Mouse (Mus musculus) neural tube, embryonic 13.5 days (tissue): ENCODE measurements at regions not wholly inside any gene's neighbourhood (a gene's known extent, or its start where the extent isn't known, plus 50 kb on each side); places are given as distances from the start of the nearest gene placed in this dataset.

ENCODE experiments used
- ATAC-seq: fragments of 200-750 bp; cut with Nextera tagmentation; 2 replicates; pipeline ENCODE4 v1.8.0; 2017; ENCODE audit warnings: low read depth, mild to moderate bottlenecking, moderate TSS enrichment, moderate library complexity
- H3K27ac ChIP-seq: fragments of 300-500 bp; sonication (generic); replicated peaks from 2 replicates; pipeline ENCODE4 v1.5.1; 2015; ENCODE audit warnings: moderate library complexity, mild to moderate bottlenecking, inconsistent platforms
- H3K27me3 ChIP-seq: fragments of 300-500 bp; sonication (generic); 2 replicates; pipeline ENCODE4 v1.6.1; 2015; ENCODE audit warnings: mild to moderate bottlenecking, inconsistent platforms
- H3K36me3 ChIP-seq: fragments of 300-500 bp; sonication (generic); 2 replicates; pipeline ENCODE4 v1.6.1; 2015; ENCODE audit warnings: mild to moderate bottlenecking, inconsistent platforms
- H3K4me1 ChIP-seq: fragments of 300-500 bp; sonication (generic); replicated peaks from 2 replicates; pipeline ENCODE4 v1.6.1; 2015; ENCODE audit warnings: inconsistent platforms
- H3K4me2 ChIP-seq: fragments of 300-500 bp; sonication (generic); 2 replicates; pipeline ENCODE4 v1.6.1; 2015; ENCODE audit warnings: inconsistent platforms, mild to moderate bottlenecking, moderate library complexity
- H3K4me3 ChIP-seq: fragments of 300-500 bp; sonication (generic); 2 replicates; pipeline ENCODE4 v1.5.1; 2015; ENCODE audit warnings: mild to moderate bottlenecking, inconsistent platforms
- H3K9ac ChIP-seq: fragments of 300-500 bp; sonication (generic); 2 replicates; pipeline ENCODE4 v1.6.1; 2015; ENCODE audit warnings: moderate library complexity, mild to moderate bottlenecking, inconsistent platforms
- H3K9me3 ChIP-seq: fragments of 300-500 bp; sonication (generic); 2 replicates; pipeline ENCODE4 v1.6.1; 2016; ENCODE audit warnings: inconsistent platforms
- WGBS: fragments of 180-500 bp; shearing (Covaris S2); methylation state at CpG from one replicate; pipeline ENCODE4 v1.1.7; 2015; 5-methylcytosine and 5-hydroxymethylcytosine counted together

GRCm38 (mm10) chr8:29460119-29460518 is 2012.6 kb downstream of the Poteg start:
- ATAC-seq, result no peak
- H3K36me3 ChIP-seq, result no peaks in the 10 kb centered on the region
- no peak overlapping the region for H3K9ac ChIP-seq
- no peaks in the 10 kb centered on the region for H3K4me1 ChIP-seq
- H3K27ac ChIP-seq, result no peak overlapping the region
- no peaks in the 10 kb centered on the region for H3K9me3 ChIP-seq
- no peak overlapping the region for H3K4me2 ChIP-seq
- H3K4me3 ChIP-seq, result no peak overlapping the region
- WGBS, result 52% methylated on average over 1 of the region's 1 CpGs
- no peaks in the 10 kb centered on the region for H3K27me3 ChIP-seq

GRCm38 (mm10) chr8:29492931-29493330 is 2045.5 kb downstream of the Poteg start:
- Histone ChIP-seq H3K36me3 (no peaks in the 10 kb centered on the region), H3K4me1 (no peaks in the 10 kb centered on the region), H3K9ac (no peak overlapping the region), H3K27me3 (no peaks in the 10 kb centered on the region), H3K4me3 (no peak overlapping the region), H3K9me3 (no peaks in the 10 kb centered on the region), H3K27ac (no peak overlapping the region), H3K4me2 (no peak overlapping the region)
- 72% methylated on average over 2 of the region's 2 CpGs for WGBS
- ATAC-seq, result no peak

- 91% methylated on average over 1 of the region's 1 CpGs for WGBS
These were observed 2079.9 kb downstream of the Poteg start for GRCm38 (mm10) chr8:29527327-29527726.

GRCm38 (mm10) chr8:29531565-29531964 is 2084.1 kb downstream of the Poteg start:
- H3K27ac ChIP-seq, result no peak overlapping the region
- H3K4me2 ChIP-seq, result no peak overlapping the region
- no peaks in the 10 kb centered on the region for H3K27me3 ChIP-seq
- no peak overlapping the region for H3K9ac ChIP-seq
- ATAC-seq, result no peak
- no peaks in the 10 kb centered on the region for H3K4me1 ChIP-seq
- H3K36me3 ChIP-seq, result no peaks in the 10 kb centered on the region
- H3K4me3 ChIP-seq, result no peak overlapping the region
- 65% methylated on average over 4 of the region's 4 CpGs for whole genome bisulfite sequencing
- no peaks in the 10 kb centered on the region for H3K9me3 ChIP-seq

More at GRCm38 (mm10) chr8:29527327-29527726, 2079.9 kb downstream of the Poteg start:
- H3K4me2 ChIP-seq, result no peak overlapping the region
- no peaks in the 10 kb centered on the region for H3K4me1 ChIP-seq
- no peak overlapping the region for H3K9ac ChIP-seq
- no peak overlapping the region for H3K27ac ChIP-seq
- H3K36me3 ChIP-seq, result no peaks in the 10 kb centered on the region
- no peak overlapping the region for H3K4me3 ChIP-seq
- no peaks in the 10 kb centered on the region for H3K27me3 ChIP-seq
- no peak for ATAC-seq
- H3K9me3 ChIP-seq, result no peaks in the 10 kb centered on the region

GRCm38 (mm10) chr8:29538016-29538415 is 2090.5 kb downstream of the Poteg start:
- Histone ChIP-seq H3K9ac (no peak overlapping the region), H3K27me3 (no peaks in the 10 kb centered on the region), H3K4me3 (no peak overlapping the region), H3K27ac (no peak overlapping the region), H3K4me2 (no peak overlapping the region), H3K36me3 (no peaks in the 10 kb centered on the region), H3K9me3 (no peaks in the 10 kb centered on the region), H3K4me1 (no peaks in the 10 kb centered on the region)
- ATAC-seq, result no peak
- WGBS, result 89% methylated on average over 2 of the region's 2 CpGs

- WGBS, result 74% methylated on average over 3 of the region's 3 CpGs
- Histone ChIP-seq H3K4me3 (no peak overlapping the region), H3K4me2 (no peak overlapping the region), H3K4me1 (peaks cover 8% of the 10 kb centered on the region), H3K36me3 (no peaks in the 10 kb centered on the region), H3K27ac (no peak overlapping the region), H3K9me3 (no peaks in the 10 kb centered on the region), H3K9ac (no peak overlapping the region), H3K27me3 (no peaks in the 10 kb centered on the region)
- ATAC-seq, result no peak
These were observed 2092.4 kb downstream of the Poteg start for GRCm38 (mm10) chr8:29539856-29540255.

GRCm38 (mm10) chr8:29544142-29544541 is 2096.7 kb downstream of the Poteg start:
- WGBS, result 43% methylated on average over 5 of the region's 5 CpGs
- Histone ChIP-seq H3K36me3 (no peaks in the 10 kb centered on the region), H3K4me1 (peaks cover 8% of the 10 kb centered on the region), H3K9ac (no peak overlapping the region), H3K9me3 (no peaks in the 10 kb centered on the region), H3K27ac (no peak overlapping the region), H3K4me2 (no peak overlapping the region), H3K4me3 (no peak overlapping the region), H3K27me3 (no peaks in the 10 kb centered on the region)
- ATAC-seq, result peak; percentile 65

GRCm38 (mm10) chr8:29585671-29586070 is 2138.2 kb downstream of the Poteg start:
- Histone ChIP-seq H3K4me2 (no peak overlapping the region), H3K4me1 (no peaks in the 10 kb centered on the region), H3K27ac (no peak overlapping the region), H3K27me3 (no peaks in the 10 kb centered on the region), H3K4me3 (no peak overlapping the region), H3K9me3 (no peaks in the 10 kb centered on the region), H3K9ac (no peak overlapping the region), H3K36me3 (no peaks in the 10 kb centered on the region)
- 89% methylated on average over 6 of the region's 6 CpGs for WGBS
- ATAC-seq, result no peak

- Histone ChIP-seq H3K9ac (no peak overlapping the region), H3K4me1 (no peaks in the 10 kb centered on the region), H3K36me3 (no peaks in the 10 kb centered on the region), H3K27ac (no peak overlapping the region), H3K4me3 (no peak overlapping the region), H3K27me3 (no peaks in the 10 kb centered on the region), H3K4me2 (no peak overlapping the region), H3K9me3 (no peaks in the 10 kb centered on the region)
- no peak for ATAC-seq
- WGBS, result 75% methylated on average over 9 of the region's 9 CpGs
These were observed 2146.7 kb downstream of the Poteg start for GRCm38 (mm10) chr8:29594129-29594528.

GRCm38 (mm10) chr8:29614098-29614497 is 2166.6 kb downstream of the Poteg start:
- Histone ChIP-seq H3K4me2 (no peak overlapping the region), H3K27me3 (no peaks in the 10 kb centered on the region), H3K9me3 (no peaks in the 10 kb centered on the region), H3K27ac (no peak overlapping the region), H3K9ac (no peak overlapping the region), H3K4me3 (no peak overlapping the region), H3K36me3 (no peaks in the 10 kb centered on the region), H3K4me1 (no peaks in the 10 kb centered on the region)
- 66% methylated on average over 7 of the region's 7 CpGs for WGBS
- no peak for ATAC-seq

- 73% methylated on average over 3 of the region's 3 CpGs for WGBS
- Histone ChIP-seq H3K9me3 (no peaks in the 10 kb centered on the region), H3K4me1 (no peaks in the 10 kb centered on the region), H3K4me2 (no peak overlapping the region), H3K27ac (no peak overlapping the region), H3K27me3 (no peaks in the 10 kb centered on the region), H3K36me3 (no peaks in the 10 kb centered on the region), H3K9ac (no peak overlapping the region), H3K4me3 (no peak overlapping the region)
- no peak for ATAC-seq
These were observed 2214.1 kb downstream of the Poteg start for GRCm38 (mm10) chr8:29661616-29662015.

GRCm38 (mm10) chr8:29675870-29676269 is 2228.4 kb downstream of the Poteg start:
- Histone ChIP-seq H3K9ac (no peak overlapping the region), H3K27me3 (no peaks in the 10 kb centered on the region), H3K4me1 (no peaks in the 10 kb centered on the region), H3K4me2 (no peak overlapping the region), H3K9me3 (no peaks in the 10 kb centered on the region), H3K4me3 (no peak overlapping the region), H3K27ac (no peak overlapping the region), H3K36me3 (no peaks in the 10 kb centered on the region)
- ATAC-seq, result no peak
- WGBS, result 68% methylated on average over 3 of the region's 3 CpGs

- Histone ChIP-seq H3K4me2 (no peak overlapping the region), H3K36me3 (no peaks in the 10 kb centered on the region), H3K9ac (no peak overlapping the region), H3K27ac (no peak overlapping the region), H3K27me3 (no peaks in the 10 kb centered on the region), H3K9me3 (no peaks in the 10 kb centered on the region), H3K4me3 (no peak overlapping the region), H3K4me1 (no peaks in the 10 kb centered on the region)
- no peak for ATAC-seq
- 50% methylated on average over 1 of the region's 1 CpGs for WGBS
These were observed 2235.9 kb downstream of the Poteg start for GRCm38 (mm10) chr8:29683340-29683739.
